Mouse (Mus musculus) MEL (cell line): ENCODE measurements around the gene Slc35g1.

Experiments
- GATA1 ChIP-seq: IDR thresholded peaks from 2 replicates; pipeline ENCODE4 v1.6.1; 2011; ENCODE audit warnings: low read depth, low read length, improper control_type of control experiment
- MAX ChIP-seq: IDR thresholded peaks from 2 replicates; pipeline ENCODE4 v1.6.1; 2011; ENCODE audit warnings: low read length, improper control_type of control experiment
- NRF1 ChIP-seq: IDR thresholded peaks from 2 replicates; pipeline ENCODE4 v1.6.1; 2014; ENCODE audit warnings: low read depth, mild to moderate bottlenecking, inconsistent platforms, low read length, improper control_type of control experiment, moderate library complexity; ENCODE audit not compliant: poor library complexity, insufficient read depth, severe bottlenecking
- POLR2A ChIP-seq, 2 experiments: IDR thresholded peaks; 2 replicates each; pipeline ENCODE4 v1.6.1; 2011 to 2012; ENCODE audit warnings: low read length in 2 of 2, mild to moderate bottlenecking in 2 of 2, control low read depth in 1 of 2, improper control_type of control experiment in 1 of 2, low read depth in 1 of 2, moderate library complexity in 1 of 2; ENCODE audit not compliant: control insufficient read depth in 1 of 2, insufficient read depth in 1 of 2, poor library complexity in 1 of 2
- SIN3A ChIP-seq: IDR thresholded peaks from 2 replicates; pipeline ENCODE4 v1.6.1; 2012; ENCODE audit warnings: low read length, improper control_type of control experiment, inconsistent platforms
- ZC3H11A ChIP-seq: IDR thresholded peaks from 2 replicates; pipeline ENCODE4 v1.6.1; 2012; ENCODE audit warnings: low read depth, mild to moderate bottlenecking, inconsistent platforms, low read length, improper control_type of control experiment

DNA sequence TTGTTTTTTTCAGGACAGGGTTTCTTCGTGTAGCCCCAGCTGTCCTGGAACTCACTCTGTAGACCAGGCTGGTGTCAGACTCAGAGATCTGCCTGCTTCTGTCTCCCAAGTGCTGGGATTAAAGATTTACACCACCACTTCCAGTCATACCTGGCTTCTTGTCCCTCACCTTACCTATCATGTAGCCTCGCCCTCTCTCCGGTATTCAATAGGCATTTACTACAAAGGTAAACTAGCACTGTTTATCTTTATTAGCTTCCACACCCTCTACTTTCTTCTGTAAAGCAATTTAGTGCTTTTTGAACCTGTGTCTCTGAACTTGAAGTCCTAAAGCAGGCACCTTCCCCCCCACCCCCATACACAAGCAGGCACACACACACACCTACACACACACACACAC, 44.1 kb upstream of the Slc35g1 start:
- no peak for TF ChIP-seq POLR2A (IDR thresholded peaks at IDR 0.05; ENCODE audit: control insufficient read depth in 1 of 2, insufficient read depth in 1 of 2, low read depth in 1 of 2, low read length in 2 of 2, poor library complexity in 1 of 2)
- no peak for TF ChIP-seq NRF1
- TF ChIP-seq ZC3H11A: no peak
- TF ChIP-seq GATA1: no peak
- no peak for TF ChIP-seq MAX
- no peak for TF ChIP-seq SIN3A
